Mouse (Mus musculus): ENCODE data around the gene Lsm2. TPM values are rescaled to one million over a fixed set of nuclear protein-coding genes. Genes with fewer than 3 reads are reported as not detected.
"Not testable (repeated sequence)": the region's sequence is repeated elsewhere in the genome, so short reads cannot be mapped to it uniquely, and the experiment has no call there.

Gene Lsm2
- total RNA-seq, 4 experiments from 2014 or later: 28.2 to 35.4 (median 30.1) TPM

DNA sequence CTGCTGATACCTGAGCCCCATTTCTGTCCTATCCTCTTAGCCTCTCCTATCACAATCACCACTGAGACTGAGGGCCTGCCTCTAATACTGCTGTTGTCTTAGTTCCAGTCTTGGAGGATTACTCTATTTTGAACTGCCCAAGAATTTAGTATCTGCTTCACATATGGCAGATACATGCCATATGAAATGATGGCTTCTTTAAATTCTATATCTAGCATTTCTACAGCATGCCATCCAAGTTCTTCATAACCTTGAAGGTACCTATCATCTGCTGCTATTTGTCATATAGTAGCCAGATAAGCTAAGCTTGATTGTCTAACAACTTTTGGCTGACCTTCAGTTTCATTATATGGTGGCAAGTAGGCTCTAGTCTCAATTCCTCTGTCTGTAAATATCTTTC is 13.1 kb downstream of the Lsm2 start:
- DNase-seq: no peak

- DNase-seq: not testable (repeated sequence)
Observed at GRCm38 (mm10) chr17:34995192-34995591, 13.5 kb downstream of the Lsm2 start.

DNA sequence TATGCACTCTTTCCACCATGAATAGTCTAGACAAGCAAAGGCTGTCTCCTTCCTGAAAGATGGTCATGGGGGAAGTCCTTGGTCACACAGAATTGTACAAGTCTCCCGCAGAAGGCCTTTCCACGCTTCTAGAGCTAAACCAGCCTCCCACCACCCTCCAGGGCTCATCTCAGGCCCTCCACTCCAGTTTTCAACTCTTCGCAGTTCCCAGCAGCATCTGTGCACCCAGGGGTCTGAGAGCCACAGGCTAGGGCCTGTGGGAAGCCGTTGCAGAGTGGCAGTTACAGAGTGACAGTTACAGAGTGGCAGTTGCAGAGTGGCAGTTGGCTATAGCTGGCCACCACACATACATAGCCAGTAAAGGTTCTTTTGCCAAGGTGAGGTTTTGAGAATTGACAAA is 14.3 kb downstream of the Lsm2 start:
- not testable (repeated sequence) for DNase-seq

DNA sequence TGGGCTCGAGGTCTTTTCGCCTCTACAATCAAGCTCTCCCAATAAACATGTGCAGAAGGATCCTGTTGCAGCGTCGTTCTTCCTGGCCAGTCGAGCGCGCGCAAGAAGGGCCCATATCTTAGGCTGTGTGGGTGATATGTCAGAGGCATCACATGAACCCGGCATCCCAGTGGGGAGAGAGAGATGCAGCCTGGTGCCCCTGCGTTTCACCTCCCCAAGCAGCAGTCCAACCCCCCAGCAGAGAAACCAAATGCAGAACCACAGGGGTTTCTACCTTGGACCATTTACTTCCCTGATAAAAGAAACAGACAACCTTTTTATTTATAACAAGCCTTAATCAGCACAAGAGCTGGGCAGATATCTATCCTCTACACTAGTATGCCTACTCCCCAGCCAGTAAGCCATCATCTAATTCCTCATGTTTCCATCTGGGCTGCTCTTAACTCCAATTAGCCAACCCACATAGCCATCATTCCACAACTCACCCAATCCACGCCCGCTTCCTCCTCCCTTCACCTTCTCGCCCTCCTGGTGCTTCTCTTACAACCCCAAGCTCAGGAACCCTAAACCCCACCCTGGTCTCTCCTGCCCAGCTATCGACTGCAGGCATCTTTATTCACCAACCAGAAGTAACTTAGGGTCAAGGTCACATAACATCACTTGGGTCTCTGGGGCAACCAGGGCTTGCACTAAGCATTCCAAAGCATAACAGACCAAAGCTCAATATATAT is 14.9 kb downstream of the Lsm2 start:
- no peak for DNase-seq

GRCm38 (mm10) chr17:34997142-34997483 is 15.5 kb downstream of the Lsm2 start:
- no peak for DNase-seq

- no peak for DNase-seq
Observed at GRCm38 (mm10) chr17:34998526-34999430, 17.1 kb downstream of the Lsm2 start.

DNA sequence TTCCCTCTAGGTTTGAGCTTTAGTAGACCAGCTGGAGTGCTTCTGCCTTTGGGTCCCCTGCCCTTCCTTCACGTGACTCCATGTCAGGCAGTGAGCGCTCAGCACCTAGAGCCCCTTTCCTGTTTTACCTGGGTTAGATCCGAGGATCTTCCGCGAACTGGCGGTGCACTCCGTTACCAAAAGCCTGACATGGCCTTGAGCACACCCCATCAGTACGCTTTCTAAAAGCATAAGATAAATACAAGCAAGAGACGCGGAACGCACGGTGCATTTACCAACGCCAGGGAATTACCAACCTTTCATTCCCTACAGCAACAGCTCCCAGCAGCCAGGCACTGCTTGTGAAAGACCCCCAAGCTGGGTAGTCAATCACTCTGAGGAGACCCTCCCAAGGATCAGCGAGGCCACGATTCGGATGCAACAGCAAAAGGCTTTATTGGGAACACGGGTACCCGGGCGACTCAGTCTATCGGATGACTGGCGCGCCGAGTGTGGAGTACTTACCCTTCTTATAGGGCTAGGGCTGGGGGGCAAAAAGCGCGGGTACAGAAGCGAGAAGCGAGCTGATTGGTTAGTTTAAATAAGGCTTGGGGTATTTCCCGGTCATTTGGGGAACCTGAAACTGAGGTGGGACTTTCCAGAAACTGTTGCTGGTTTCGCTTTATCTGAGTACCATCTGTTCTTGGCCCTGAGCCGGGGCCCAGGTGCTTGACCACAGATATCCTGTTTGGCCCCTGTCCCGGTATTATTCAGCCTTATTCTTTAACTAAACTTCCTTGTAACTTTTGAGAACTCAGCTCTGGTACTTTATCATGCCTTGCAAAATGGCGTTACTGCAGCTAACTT is 18.4 kb downstream of the Lsm2 start:
- not testable (repeated sequence) for DNase-seq

DNA sequence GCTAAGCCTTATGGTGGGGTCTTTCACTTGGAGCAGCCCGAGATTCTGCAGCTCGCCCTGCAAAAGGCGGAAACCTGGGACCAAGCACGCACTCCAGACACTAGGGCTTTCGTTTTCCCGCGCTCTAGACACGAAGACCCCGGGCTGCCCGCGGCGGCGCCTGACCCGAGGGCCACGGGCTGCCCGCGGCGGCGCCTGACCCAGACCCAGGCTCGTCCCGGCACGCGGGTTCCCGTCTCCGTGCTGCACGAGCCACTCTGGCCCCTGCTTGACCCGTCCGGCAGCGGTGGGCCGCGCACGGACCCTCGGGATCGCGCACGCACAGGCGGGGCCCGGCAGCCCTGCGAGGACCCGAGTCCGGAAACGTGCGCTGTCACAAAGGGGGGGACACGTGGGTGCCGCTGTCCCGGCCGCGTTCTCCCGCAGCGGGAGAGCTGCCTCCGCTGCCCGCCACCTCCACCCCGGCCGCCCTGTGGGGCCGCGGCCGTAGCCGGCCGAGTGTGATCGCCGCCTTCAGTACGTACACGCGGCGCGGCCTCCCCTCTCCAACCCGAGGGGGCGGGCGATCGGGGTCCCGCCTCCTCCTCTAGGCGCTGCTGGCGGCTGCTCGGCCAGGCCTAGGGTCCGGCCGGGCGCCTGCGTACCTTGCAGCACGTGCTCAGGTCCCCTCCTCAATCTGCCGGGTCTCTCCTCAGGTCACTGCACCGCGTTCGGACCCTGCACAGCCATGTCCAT is 19.2 kb downstream of the Lsm2 start, which contains the start of gene Vars:
Vars (plus strand) TSS at position 271 of the 735 bp plus-strand sequence.
- DNase-seq: peak; percentile 83

DNA sequence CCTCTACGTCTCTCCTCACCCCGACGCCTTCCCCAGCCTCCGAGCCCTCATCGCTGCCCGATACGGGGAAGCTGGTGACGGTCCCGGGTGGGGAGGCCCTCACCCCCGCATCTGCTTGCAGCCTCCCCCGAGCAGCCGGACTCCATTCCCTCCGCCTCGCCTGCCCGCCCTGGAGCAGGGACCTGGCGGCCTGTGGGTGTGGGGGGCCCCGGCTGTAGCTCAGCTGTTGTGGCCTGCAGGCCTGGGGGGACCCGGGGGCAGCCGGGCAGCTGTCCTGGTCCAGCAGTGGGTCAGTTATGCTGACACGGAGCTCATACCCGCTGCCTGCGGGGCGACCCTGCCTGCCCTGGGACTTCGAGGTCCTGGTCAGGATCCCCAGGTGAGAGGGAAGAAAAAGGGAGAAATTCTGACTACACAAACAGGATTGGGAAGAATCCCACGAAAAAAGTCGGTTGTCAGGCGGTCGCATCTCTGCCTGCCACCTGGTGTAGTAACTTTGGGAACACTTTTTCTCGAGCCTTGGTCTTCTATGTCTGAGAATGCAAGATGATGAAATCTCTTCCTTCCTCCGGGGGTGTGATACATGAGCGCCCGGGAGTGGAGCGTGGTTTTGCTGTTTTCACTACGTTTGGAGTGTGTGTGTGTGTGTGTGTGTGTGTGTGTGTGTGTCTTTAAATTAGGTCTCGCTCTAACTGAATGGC is 19.9 kb downstream of the Lsm2 start:
- DNase-seq: no peak

GRCm38 (mm10) chr17:35002153-35002865 is 20.6 kb downstream of the Lsm2 start:
- no peak for DNase-seq

DNA sequence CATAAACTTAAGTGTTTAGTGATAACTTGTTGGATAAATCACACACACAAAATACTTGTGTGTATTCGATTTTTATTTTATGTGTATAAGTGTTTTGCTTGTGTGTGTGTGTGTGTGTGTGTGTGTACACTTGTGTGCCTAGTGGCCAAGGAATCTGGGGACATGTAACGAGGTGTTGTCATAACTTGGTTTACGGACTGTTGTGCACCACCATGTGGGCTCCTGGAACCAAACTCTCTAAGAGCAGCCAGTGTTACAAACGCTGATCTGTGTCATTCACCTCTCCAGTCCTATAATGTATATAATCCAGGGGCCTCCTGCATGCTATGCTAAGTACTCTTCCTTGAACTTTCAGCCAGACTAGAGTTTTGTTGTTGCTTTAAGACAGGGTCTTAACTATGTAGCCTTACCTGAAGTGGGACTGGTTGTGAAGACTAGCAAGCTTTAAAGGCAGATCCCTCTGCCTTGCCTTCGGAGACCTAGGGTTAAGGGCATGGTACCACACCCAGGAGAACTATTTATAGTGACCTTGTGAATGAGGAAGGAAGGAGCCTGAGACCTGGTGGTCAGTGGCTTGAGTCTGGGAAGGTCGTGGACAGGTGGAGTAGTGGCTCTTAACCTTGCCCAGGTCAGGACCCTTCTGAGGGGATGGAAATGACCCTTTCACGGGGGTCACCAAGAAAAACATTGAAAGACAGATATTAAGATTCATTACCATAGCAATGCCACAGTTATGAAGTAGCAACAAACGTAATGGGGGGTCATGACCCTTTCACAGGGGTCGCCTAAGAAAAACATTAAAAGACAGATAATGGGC is 21.6 kb downstream of the Lsm2 start:
- no peak for DNase-seq

- DNase-seq: no peak
Observed at GRCm38 (mm10) chr17:35004075-35004717, 22.5 kb downstream of the Lsm2 start.

DNA sequence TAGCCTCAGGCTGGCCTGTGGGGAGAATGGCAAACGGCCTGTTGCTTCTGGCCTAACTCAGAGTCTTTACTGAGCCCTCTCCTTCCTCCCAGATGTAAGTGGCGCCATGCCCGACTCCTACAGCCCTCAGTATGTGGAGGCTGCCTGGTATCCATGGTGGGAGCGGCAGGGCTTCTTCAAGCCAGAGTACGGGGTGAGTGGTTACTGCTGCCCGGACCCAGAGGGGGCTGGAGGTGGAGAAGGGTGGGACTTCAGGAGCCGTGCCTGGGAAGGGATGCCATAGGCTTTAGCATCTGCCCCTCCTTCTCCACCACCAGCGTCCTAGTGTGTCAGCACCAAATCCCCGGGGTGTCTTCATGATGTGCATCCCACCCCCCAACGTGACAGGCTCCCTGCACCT is 23.5 kb downstream of the Lsm2 start:
- no peak for DNase-seq

- not testable (repeated sequence) for DNase-seq
Observed at GRCm38 (mm10) chr17:35005902-35006301, 24.2 kb downstream of the Lsm2 start.

GRCm38 (mm10) chr17:35007387-35007991 is 25.8 kb downstream of the Lsm2 start:
- no peak for DNase-seq

- DNase-seq: no peak
Observed at GRCm38 (mm10) chr17:35009586-35009985, 27.9 kb downstream of the Lsm2 start.

DNA sequence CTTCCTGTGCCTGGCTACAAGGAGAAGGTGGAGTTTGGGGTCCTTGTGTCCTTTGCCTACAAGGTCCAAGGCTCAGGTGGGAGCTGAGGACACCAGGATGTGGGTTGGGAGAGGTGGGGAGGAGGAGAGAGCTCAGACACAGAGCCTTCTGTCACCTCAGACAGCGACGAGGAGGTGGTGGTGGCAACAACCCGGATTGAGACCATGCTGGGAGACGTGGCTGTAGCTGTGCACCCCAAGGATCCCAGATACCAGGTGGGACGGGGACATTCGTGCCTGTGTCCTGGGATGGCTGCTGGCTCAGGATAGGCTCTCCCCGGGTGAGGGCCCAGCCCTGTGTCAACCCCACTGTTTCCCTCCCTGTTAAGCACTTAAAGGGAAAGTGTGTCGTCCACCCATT is 29.8 kb downstream of the Lsm2 start:
- DNase-seq: no peak

GRCm38 (mm10) chr17:35012430-35012829 is 30.8 kb downstream of the Lsm2 start:
- DNase-seq: no peak

DNA sequence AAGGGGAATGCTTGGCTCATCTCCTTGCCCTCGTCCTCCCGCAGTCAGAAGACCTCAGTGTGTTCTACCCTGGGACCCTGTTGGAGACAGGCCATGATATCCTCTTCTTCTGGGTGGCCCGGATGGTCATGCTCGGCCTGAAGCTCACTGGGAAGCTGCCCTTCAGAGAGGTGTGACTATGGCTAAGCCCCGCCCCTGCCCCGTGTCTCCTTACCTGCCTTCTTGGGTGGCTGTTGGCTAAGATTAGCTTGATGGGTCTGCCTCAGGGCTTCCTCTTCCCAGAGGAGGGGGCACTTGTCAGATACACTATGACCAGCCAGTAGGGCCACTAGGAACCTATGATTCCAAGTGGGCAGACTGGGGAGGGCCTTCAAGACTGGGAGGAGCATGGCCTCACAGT is 31.6 kb downstream of the Lsm2 start:
- no peak for DNase-seq
